Mouse (Mus musculus) heart, embryonic 13.5 days (tissue): ENCODE data around the gene Ccl17. TPM values are rescaled to one million over a fixed set of nuclear protein-coding genes. Genes with fewer than 3 reads are reported as not detected.
A peak's percentile ranks its signal among the peaks of the same experiment; 100 is the strongest.
"Not testable (repeated sequence)": the region's sequence is repeated elsewhere in the genome, so short reads cannot be mapped to it uniquely, and the experiment has no call there.

ENCODE experiments used
- ATAC-seq: fragments of 200-750 bp; cut with Nextera tagmentation; 2 replicates; pipeline ENCODE4 v1.8.0; 2017; ENCODE audit warnings: moderate TSS enrichment; ENCODE audit not compliant: insufficient number of reproducible peaks, low FRiP score, low TSS enrichment; ENCODE audit errors: extremely low read depth
- H3K27ac ChIP-seq: fragments of 300-500 bp; sonication (generic); replicated peaks from 2 replicates; pipeline ENCODE4 v1.5.1; 2015; ENCODE audit warnings: moderate library complexity, mild to moderate bottlenecking, inconsistent platforms
- H3K27me3 ChIP-seq: fragments of 300-500 bp; sonication (generic); replicated peaks from 2 replicates; pipeline ENCODE4 v1.6.1; 2015; ENCODE audit warnings: mild to moderate bottlenecking, inconsistent platforms
- H3K36me3 ChIP-seq: fragments of 300-500 bp; sonication (generic); 2 replicates; pipeline ENCODE4 v1.6.1; 2015; ENCODE audit warnings: mild to moderate bottlenecking, inconsistent platforms
- H3K4me1 ChIP-seq: fragments of 300-500 bp; sonication (generic); 2 replicates; pipeline ENCODE4 v1.6.1; 2015; ENCODE audit warnings: inconsistent platforms
- H3K4me2 ChIP-seq: fragments of 300-500 bp; sonication (generic); 2 replicates; pipeline ENCODE4 v1.6.1; 2015; ENCODE audit warnings: inconsistent platforms, mild to moderate bottlenecking, moderate library complexity
- H3K4me3 ChIP-seq: fragments of 300-500 bp; sonication (generic); 2 replicates; pipeline ENCODE4 v1.5.1; 2015; ENCODE audit warnings: moderate library complexity, mild to moderate bottlenecking, inconsistent platforms
- H3K9ac ChIP-seq: fragments of 300-500 bp; sonication (generic); 2 replicates; pipeline ENCODE4 v1.6.1; 2015; ENCODE audit warnings: inconsistent platforms, mild to moderate bottlenecking, moderate library complexity
- H3K9me3 ChIP-seq: fragments of 300-500 bp; sonication (generic); 2 replicates; pipeline ENCODE4 v1.6.1; 2016; ENCODE audit warnings: inconsistent platforms
- WGBS: fragments of 180-500 bp; shearing (Covaris S2); methylation state at CpG from one replicate; pipeline ENCODE4 v1.1.7; 2015; ENCODE audit warnings: mixed read lengths; 5-methylcytosine and 5-hydroxymethylcytosine counted together
- polyA plus RNA-seq: library from polyadenylated mRNA; unstranded; fragments of >200 nt; fragmentation: Nextera tagmentation; extraction: Ambion mirVana; gene quantifications from 2 replicates; pipeline ENCODE4 v1.2.1, GENCODE M21; 2015

Gene Ccl17
- polyA plus RNA-seq, 1 experiment from 2014 or later = 0.63 TPM

- H3K9me3 ChIP-seq, ATAC-seq: not testable (repeated sequence)
These were observed 23.7 kb downstream of the Ccl17 start for GRCm38 (mm10) chr8:94833901-94834405.

GRCm38 (mm10) chr8:94835751-94836150, 25.5 kb downstream of the Ccl17 start:
- H3K9ac ChIP-seq, H3K27ac ChIP-seq, H3K9me3 ChIP-seq, ATAC-seq, H3K27me3 ChIP-seq, H3K4me2 ChIP-seq, H3K4me3 ChIP-seq: not testable (repeated sequence)
- WGBS = 94% methylated on average over 13 of the region's 13 CpGs
- Histone ChIP-seq H3K4me1 (peaks cover 28% of the 10 kb centered on the region), H3K36me3 (peaks cover 20% of the 10 kb centered on the region)

More at GRCm38 (mm10) chr8:94833901-94834405, 23.7 kb downstream of the Ccl17 start:
- H3K4me1 ChIP-seq = peaks cover 24% of the 10 kb centered on the region
- not testable (repeated sequence) for H3K27me3 ChIP-seq, H3K9ac ChIP-seq, H3K27ac ChIP-seq, H3K4me3 ChIP-seq, H3K4me2 ChIP-seq
- peaks cover 38% of the 10 kb centered on the region for H3K36me3 ChIP-seq
- 81% methylated on average over 7 of the region's 7 CpGs for WGBS

DNA sequence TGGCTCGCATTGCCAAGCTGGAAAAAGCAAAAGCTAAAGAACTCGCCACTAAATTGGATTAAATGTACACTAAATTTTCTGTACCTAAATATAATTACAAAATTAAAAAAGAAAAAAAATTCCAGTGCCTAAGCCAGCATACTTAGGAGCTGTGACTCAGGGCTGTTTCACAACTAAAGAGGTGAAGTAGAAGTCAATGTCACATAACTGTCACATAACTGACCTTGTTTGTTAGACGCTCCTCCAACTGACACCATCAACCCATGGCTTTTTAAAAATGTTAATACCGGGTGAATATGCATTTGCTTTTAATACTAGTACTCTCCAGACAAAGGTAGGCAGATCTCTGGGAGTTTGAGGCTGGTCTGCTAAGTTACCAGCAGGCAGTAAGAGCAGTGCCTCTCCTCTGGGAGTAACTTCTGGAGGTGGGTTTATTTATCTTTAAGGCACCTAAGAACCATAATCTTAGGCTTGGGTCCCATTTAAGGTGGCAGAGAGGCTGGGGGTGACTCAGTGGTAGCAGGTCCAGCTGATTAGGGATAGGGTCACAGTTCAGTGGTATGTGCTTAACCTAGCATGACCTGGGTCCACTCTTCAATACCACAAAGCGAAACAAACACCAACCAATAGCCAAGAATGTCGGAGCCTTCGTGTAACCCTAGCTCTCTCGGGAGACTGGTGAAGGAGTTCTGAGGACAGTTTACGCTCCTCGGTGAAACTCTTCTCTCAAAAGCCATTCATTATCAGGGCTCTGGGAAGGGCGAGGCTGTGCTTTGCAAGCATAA, 26.4 kb downstream of the Ccl17 start:
- H3K27me3 ChIP-seq = no peaks in the 10 kb centered on the region
- 65% methylated on average over 11 of the region's 11 CpGs for WGBS
- peak overlapping the region; percentile 91 for H3K4me2 ChIP-seq
- H3K9ac ChIP-seq = peak overlapping the region; percentile 97
- peaks cover 28% of the 10 kb centered on the region for H3K4me1 ChIP-seq
- H3K9me3 ChIP-seq = no peaks in the 10 kb centered on the region
- peak overlapping the region; percentile 87 for H3K4me3 ChIP-seq
- peaks cover 11% of the 10 kb centered on the region for H3K36me3 ChIP-seq
- peak overlapping the region; percentile 24; the same call in 1 of the 2 replicates for H3K27ac ChIP-seq
- ATAC-seq = no peak

GRCm38 (mm10) chr8:94837662-94838574, 27.7 kb downstream of the Ccl17 start, which contains the start of the genes Coq9 and Ciapin1:
TSS of gene Coq9 (plus strand) at chr8:94838321.
TSS of gene Ciapin1 (minus strand) at chr8:94838358.
- peak within 1 kb of the TSS; percentile 98 for H3K27ac ChIP-seq
- no peaks in the 10 kb centered on the region for H3K27me3 ChIP-seq
- H3K4me3 ChIP-seq = peak within 1 kb of the TSS; percentile 87
- peak within 1 kb of the TSS; percentile 91 for H3K4me2 ChIP-seq
- under 1% methylated on average over 82 of the region's 82 CpGs for WGBS
- H3K9me3 ChIP-seq = no peaks in the 10 kb centered on the region
- peak; percentile 98 for ATAC-seq
- H3K36me3 ChIP-seq = peaks cover 6% of the 10 kb centered on the region
- H3K4me1 ChIP-seq = peaks cover 28% of the 10 kb centered on the region
- peak within 1 kb of the TSS; percentile 97 for H3K9ac ChIP-seq

- Histone ChIP-seq H3K27ac (peak overlapping the region; percentile 98), H3K9ac (peak overlapping the region; percentile 97), H3K4me1 (peaks cover 28% of the 10 kb centered on the region), H3K36me3 (peaks cover 13% of the 10 kb centered on the region), H3K4me3 (peak overlapping the region; percentile 87), H3K9me3 (no peaks in the 10 kb centered on the region), H3K4me2 (peak overlapping the region; percentile 91), H3K27me3 (no peaks in the 10 kb centered on the region)
- peak; percentile 43; the same call in 1 of the 2 replicates for ATAC-seq
- WGBS = under 1% methylated on average over 24 of the region's 24 CpGs
These were observed 28.3 kb downstream of the Ccl17 start for GRCm38 (mm10) chr8:94838600-94838999.

DNA sequence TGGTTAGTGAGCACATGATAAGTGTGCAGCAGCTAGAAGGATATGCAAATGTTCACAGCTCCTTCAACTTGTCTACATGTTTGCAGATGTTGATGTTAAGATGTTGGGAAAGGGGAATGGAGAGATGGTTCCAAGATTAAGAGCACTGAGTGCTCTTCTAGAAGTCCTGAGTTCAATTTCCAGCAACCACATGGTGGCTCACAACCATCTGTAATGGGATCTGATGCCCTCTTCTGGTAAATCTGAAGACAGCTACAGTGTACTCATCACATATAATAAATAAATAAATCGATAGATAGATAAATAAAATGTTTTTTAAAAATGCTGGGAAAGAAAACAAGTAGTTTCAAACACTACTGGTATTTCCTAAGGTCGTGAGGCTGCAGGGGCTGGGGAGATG, 30.9 kb downstream of the Ccl17 start:
- peaks cover 39% of the 10 kb centered on the region for H3K36me3 ChIP-seq
- H3K27me3 ChIP-seq = no peaks in the 10 kb centered on the region
- no peak overlapping the region for H3K4me3 ChIP-seq
- H3K4me2 ChIP-seq = no peak overlapping the region
- ATAC-seq = no peak
- H3K4me1 ChIP-seq = peaks cover 20% of the 10 kb centered on the region
- H3K27ac ChIP-seq = no peak overlapping the region
- no peaks in the 10 kb centered on the region for H3K9me3 ChIP-seq
- 32% methylated on average over 2 of the region's 2 CpGs for WGBS
- H3K9ac ChIP-seq = no peak overlapping the region

GRCm38 (mm10) chr8:94850049-94850448, 39.8 kb downstream of the Ccl17 start:
- WGBS = 83% methylated on average over 5 of the region's 5 CpGs
- no peak overlapping the region for H3K9ac ChIP-seq
- H3K4me1 ChIP-seq = no peaks in the 10 kb centered on the region
- no peak overlapping the region for H3K27ac ChIP-seq
- no peak overlapping the region for H3K4me3 ChIP-seq
- H3K27me3 ChIP-seq = no peaks in the 10 kb centered on the region
- no peak overlapping the region for H3K4me2 ChIP-seq
- H3K36me3 ChIP-seq = peaks cover 100% of the 10 kb centered on the region
- no peaks in the 10 kb centered on the region for H3K9me3 ChIP-seq
- ATAC-seq = no peak

DNA sequence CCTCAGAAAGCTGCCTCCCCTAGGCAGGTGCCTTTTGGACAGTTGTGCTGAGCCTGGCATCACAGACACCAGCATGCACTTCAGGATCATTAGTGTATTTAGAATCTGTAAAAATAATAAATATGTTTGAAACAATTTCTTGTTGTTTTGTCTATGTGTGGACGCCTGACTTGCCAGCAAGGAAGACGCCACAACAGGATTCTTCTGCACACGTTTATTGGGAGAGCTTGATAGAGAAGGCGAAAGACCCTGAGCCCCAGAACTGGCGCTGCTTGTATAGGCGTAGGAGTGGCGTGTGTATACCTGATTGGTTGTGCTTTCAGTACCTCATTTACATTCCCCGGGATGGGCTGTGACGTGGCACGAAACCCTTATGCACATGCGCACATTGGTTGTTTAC, 44.5 kb downstream of the Ccl17 start:
- 86% methylated on average over 11 of the region's 11 CpGs for WGBS
- H3K9ac ChIP-seq, ATAC-seq, H3K4me3 ChIP-seq, H3K4me2 ChIP-seq, H3K9me3 ChIP-seq, H3K27me3 ChIP-seq, H3K27ac ChIP-seq: not testable (repeated sequence)
- peaks cover 64% of the 10 kb centered on the region for H3K36me3 ChIP-seq
- H3K4me1 ChIP-seq = peaks cover 16% of the 10 kb centered on the region

DNA sequence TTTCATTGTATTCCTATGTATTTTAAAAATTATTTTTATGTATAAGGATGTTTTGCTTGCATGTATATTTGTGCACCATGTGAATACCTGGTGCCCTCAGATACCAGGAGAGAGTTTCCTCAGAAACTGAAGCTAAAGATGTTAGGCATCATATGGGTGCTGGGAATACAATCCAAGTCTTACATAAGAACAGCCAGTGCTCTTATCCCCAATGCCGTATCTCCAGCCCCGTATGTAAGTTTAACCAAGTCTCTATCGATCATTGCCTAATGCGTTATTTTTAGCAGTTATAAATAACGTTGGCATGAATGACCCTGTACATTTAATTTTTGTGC, 46.7 kb downstream of the Ccl17 start:
- H3K4me3 ChIP-seq = peak overlapping the region; percentile 99
- no peak overlapping the region for H3K9ac ChIP-seq
- peak overlapping the region; percentile 93; the same call in 1 of the 2 replicates for H3K4me2 ChIP-seq
- H3K4me1 ChIP-seq = peaks cover 22% of the 10 kb centered on the region
- H3K36me3 ChIP-seq = peaks cover 62% of the 10 kb centered on the region
- no peak overlapping the region for H3K27ac ChIP-seq
- 30% methylated on average over 5 of the region's 5 CpGs for WGBS
- H3K9me3 ChIP-seq = no peaks in the 10 kb centered on the region
- ATAC-seq = no peak
- H3K27me3 ChIP-seq = no peaks in the 10 kb centered on the region

GRCm38 (mm10) chr8:94857346-94858173, 47.3 kb downstream of the Ccl17 start, which contains the start of gene Polr2c:
TSS of gene Polr2c (plus strand) at chr8:94857450.
- under 1% methylated on average over 68 of the region's 68 CpGs for WGBS
- peaks cover 62% of the 10 kb centered on the region for H3K36me3 ChIP-seq
- H3K9me3 ChIP-seq = no peaks in the 10 kb centered on the region

More at GRCm38 (mm10) chr8:94857346-94858173, 47.3 kb downstream of the Ccl17 start, which contains the start of gene Polr2c:
- peak; percentile 69 for ATAC-seq
- H3K4me1 ChIP-seq = peaks cover 24% of the 10 kb centered on the region
- H3K4me3 ChIP-seq = peak within 1 kb of the TSS; percentile 99
- peak within 1 kb of the TSS; percentile 99 for H3K9ac ChIP-seq
- peak within 1 kb of the TSS; percentile 93 for H3K4me2 ChIP-seq
- peak within 1 kb of the TSS; percentile 70 for H3K27ac ChIP-seq
- no peaks in the 10 kb centered on the region for H3K27me3 ChIP-seq
